Mouse (Mus musculus) T-cell, adult 2 months (primary cell): ENCODE data around the gene Tab2.
"Not testable (repeated sequence)": the region's sequence is repeated elsewhere in the genome, so short reads cannot be mapped to it uniquely, and the experiment has no call there.

Experiments
- DNase-seq: peaks from one replicate; pipeline ENCODE4 v3.0.0; 2022; ENCODE audit warnings: low spot score

The Tab2 gene

GRCm38 (mm10) chr10:7888256-7888868 is 67.7 kb downstream of the Tab2 start:
- DNase-seq, result no peak

- peak; percentile 67 for DNase-seq
Observed at GRCm38 (mm10) chr10:7883524-7883923, 72.5 kb downstream of the Tab2 start.

GRCm38 (mm10) chr10:7881971-7882370 is 74.1 kb downstream of the Tab2 start:
- DNase-seq, result no peak

DNA sequence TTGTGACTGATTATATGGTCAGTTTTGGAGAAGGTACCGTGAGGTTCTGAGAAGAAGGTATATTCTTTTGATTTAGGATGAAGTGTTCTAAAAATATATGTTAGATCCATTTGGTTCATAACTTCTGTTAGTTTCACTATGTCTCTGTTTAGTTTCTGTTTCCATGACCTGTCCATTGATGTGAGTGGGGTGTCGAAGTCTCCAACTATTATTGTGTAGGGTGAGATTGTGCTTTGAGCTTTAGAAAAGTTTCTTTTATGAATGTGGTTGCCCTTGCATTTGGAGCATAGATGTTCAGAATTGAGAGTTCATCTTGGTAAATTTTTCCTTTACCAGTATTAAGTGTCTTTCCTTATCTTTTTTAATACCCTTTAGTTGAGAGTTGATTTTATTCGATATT is 75.7 kb downstream of the Tab2 start:
- DNase-seq, result not testable (repeated sequence)

- DNase-seq, result no peak
Observed at GRCm38 (mm10) chr10:7874194-7874593, 81.8 kb downstream of the Tab2 start.

- DNase-seq, result no peak
Observed at GRCm38 (mm10) chr10:7871381-7872020, 84.5 kb downstream of the Tab2 start.

DNA sequence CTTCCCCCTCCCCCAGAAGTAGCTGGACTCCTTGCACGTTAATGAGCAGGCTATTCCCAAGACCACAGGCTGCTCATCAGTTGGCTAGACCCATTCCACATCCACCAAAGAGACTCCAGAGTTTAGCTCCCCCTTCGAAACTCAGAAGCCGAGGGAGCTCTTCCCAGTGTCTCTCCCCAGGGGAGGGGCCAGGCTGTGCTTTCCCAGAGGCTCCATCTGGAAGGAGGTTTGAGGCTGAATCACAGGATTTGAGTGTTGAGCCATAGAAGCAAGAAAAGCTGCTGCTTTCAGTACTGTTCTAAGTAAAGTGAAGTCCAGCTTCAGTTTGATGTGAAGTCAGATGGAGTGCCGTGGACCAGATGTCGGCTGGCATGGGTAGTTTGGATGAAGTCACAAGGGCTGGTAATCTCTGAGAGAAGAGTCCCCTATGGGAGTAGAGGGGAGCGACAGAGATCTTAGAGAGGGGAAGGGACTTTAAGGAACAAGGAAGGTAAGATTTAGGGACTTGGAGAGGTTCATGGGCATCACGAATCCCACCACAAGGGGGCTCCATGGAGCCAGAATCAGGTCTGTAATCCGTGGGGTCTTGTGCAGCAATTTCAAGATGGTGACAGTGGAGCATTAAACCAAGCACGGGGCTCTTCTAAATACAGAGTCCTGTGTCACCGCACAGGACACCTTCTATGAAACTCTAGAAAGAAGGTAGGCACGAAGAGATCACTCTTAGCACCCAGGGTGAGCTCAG is 85.3 kb downstream of the Tab2 start:
- DNase-seq, result peak; percentile 30

DNA sequence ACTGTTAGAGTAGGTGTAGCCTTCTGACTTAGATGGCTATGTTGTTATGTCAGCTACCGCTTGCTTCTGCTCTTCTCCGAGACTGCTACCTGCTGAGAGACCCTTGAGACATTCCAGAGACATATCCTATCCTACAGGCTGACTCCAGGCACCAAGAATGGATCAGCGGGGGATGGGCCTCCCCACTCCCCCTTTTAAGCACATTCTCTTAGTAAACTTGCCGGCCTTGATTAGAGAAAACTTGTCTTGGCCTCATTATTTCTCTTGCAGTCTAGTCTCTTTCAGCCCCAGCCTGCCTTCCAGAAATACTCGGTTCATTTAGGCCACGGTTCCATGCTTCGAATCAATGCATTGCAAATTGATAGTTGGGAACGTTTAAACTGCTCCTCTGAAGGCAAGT is 86.3 kb downstream of the Tab2 start:
- DNase-seq, result no peak

DNA sequence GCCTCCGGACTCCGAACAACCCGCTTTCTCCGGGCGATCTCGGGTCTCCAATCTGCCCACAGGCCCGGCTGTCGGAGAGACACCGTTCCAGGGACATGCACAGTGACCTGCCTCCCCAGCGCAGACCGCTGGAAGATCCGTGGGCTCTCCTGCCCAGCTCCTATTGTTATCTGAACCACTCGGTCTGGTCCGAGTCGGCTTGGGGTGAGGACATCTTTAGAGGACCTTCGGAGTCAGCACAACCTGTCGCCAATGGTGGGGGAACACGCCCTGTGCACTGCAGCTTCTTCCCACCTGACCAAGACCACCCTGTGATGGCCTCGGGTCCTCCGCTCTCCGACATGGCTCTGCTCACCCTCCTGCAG is 88.4 kb downstream of the Tab2 start:
- DNase-seq, result no peak

DNA sequence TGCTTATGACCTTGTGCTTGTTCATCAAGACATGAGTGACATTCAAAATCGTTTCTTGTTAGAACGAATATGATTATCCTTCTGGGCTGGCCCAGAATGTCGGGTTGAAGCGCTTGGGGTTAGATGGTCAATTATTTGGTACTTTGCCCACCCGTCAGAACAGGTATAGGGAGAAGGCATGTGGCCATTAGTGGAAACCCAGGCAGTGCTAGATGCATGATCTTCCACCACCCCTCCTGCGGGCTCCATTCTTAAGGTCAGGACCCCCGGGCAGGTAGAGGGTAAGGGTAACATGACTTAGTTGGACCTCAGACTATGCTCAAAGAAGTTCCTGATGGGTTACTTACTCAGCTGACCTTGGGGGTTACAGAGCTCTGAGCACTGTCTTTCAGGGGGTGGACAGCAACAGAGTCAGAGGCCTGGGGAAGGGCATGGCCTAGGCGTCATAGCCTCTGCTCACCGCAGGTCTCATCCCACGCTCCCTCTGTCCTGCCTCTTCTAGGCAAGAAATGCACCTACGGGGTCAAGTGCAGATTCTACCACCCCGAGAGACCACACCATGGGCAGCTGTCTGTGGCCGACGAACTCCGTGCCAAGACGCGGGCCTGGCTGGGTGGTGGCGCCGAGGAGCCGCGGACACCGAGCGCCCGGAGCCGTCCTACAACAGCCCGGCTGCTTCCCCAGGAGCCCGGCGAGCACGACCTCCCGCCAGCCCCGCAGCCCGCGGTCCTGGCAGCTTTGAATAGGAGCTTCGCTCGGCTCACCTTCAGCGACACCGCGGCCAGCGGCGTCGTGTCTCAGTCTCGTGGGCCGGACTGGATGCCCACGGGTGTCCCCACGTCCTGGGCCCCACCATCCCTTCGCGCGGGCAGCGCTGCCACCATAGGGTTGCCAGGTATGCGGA is 89.0 kb downstream of the Tab2 start:
- no peak for DNase-seq

DNA sequence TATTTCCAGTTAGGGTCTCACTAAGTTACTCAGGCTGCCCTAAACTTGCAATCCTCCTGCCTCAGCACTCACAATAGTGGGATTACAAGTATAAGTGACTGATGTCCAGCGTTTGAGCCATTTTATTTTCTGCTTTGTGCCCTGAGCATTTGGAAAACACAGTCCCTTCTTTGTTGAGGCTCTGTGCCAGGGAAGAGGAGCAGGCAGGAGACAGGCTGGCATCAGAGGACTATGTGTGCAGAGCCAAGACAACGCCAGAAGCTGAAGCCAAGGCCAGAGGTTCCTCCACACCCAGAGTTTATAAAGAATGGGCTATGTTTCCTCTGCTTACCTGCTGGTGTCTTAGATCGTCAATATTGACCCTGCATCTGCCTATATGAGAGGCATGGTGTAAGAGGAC is 91.2 kb downstream of the Tab2 start:
- no peak for DNase-seq

GRCm38 (mm10) chr10:7864184-7864583 is 91.8 kb downstream of the Tab2 start:
- DNase-seq, result no peak

DNA sequence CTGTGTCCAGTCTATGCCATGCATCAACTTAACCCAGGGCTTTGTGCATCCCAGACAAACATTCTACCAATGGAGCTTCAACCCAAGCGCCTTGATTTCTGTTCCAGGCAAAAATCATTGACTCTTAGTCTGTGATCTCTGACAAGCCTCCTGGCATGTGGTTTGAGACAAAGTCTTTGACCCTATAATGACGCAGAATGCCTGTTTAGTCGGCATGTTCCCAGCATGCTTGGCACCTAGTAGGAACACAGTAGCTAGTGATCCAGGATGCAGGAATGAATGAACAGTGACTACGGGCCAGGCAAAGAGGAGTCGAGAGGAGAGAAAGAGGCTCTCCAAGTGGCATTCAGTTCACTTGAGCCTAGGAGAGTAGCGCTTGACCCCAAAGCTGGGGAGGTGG is 92.6 kb downstream of the Tab2 start:
- no peak for DNase-seq

GRCm38 (mm10) chr10:7861937-7862657 is 93.9 kb downstream of the Tab2 start:
- DNase-seq, result no peak

GRCm38 (mm10) chr10:7861259-7861936 is 94.6 kb downstream of the Tab2 start:
- DNase-seq, result no peak

DNA sequence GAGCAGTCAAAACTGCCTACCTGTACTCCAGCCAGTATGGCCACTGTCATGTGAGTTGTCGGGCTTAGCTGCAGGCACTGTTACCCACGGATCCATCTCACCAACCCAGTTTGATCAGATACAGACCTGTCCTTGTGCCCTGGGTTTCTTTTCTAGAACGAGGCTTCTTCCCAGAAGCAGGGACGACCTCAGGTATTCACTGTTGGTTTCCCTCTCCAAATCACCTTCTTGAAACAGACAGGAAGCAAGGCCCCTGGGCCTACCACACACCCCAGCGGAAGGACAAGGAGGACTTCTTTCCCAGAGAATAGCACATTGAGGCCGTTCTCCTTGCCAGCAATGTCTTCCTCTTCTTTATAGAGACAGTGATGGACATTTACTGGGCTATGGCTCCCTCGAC is 95.5 kb downstream of the Tab2 start:
- no peak for DNase-seq
